Mouse (Mus musculus) spleen, adult 2 months (tissue): ENCODE measurements around the gene Armh2.

Source experiments
- CTCF ChIP-seq: fragments of 200-500 bp; IDR thresholded peaks from 2 replicates; pipeline ENCODE4 v1.5.1; 2011; ENCODE audit warnings: mild to moderate bottlenecking, inconsistent platforms; ENCODE audit not compliant: insufficient read depth, insufficient read length, insufficient replicate concordance; ENCODE audit errors: extremely low read depth
- POLR2A ChIP-seq: fragments of 200-500 bp; IDR thresholded peaks from 2 replicates; pipeline ENCODE4 v1.6.1; 2011; ENCODE audit warnings: low read depth, low read length, inconsistent platforms

DNA sequence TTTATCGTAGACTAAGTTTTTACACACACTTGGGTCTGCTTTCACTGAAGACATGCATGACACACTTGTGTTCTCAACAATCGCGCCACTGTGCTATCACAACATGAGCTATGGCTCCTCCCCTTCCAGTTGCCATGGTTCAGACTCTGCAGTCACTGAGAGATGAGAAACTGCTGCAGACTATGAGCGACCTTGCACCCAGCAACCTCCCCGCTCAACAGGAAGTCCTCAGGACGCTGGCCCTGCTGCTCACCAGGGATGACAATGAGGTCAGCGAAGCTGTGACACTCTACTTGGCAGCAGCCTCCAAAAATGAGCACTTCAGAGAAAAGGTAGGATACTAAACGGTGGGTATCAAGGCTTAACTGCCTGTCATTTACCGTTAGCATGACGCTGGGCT is 19.5 kb upstream of the Armh2 start:
- TF ChIP-seq CTCF = no peak
- TF ChIP-seq POLR2A = no peak
